In genomic region chr5:30112533-30113068, GRCm38 (mm10) we compare ENCODE assay signal across 26 mouse cellular contexts. TPM values are rescaled to one million over a fixed set of nuclear protein-coding genes. Genes with fewer than 3 reads are reported as not detected.
DNase-seq lines count a peak whose midpoint lies in the region; ATAC-seq and TF ChIP-seq lines count a peak whose summit lies in the region.
"Had no signal": no experiment of that assay in that cellular context is flagged by ENCODE, and none has a peak within 500 bp of the region (broad histone marks: within the 10 kb centered on the region; RNA-seq: fewer than 3 reads in every experiment).

No protein-coding gene starts in this region.

- H3K27ac ChIP-seq in kidney, postnatal 0 days: no peak overlapping the region
- H3K27ac ChIP-seq in midbrain, postnatal 0 days (ENCODE audit: low read depth, low read length): no peak overlapping the region
- no peak overlapping the region for H3K27ac ChIP-seq in midbrain, embryonic 15.5 days
- H3K27ac ChIP-seq in bone marrow macrophage, adult 2 months (ENCODE audit: insufficient read depth, low read depth, low read length): no peak overlapping the region
- H3K27ac ChIP-seq: forebrain, embryonic 15.5 days; lung, embryonic 15.5 days had no signal

- H3K4me3 ChIP-seq in kidney, postnatal 0 days (replicated peaks; ENCODE audit: low read depth, low read length): no peak overlapping the region
- no peak overlapping the region for H3K4me3 ChIP-seq in midbrain, postnatal 0 days (ENCODE audit: low read depth, low read length)
- H3K4me3 ChIP-seq in midbrain, embryonic 15.5 days: no peak overlapping the region
- no peak overlapping the region for H3K4me3 ChIP-seq in bone marrow macrophage, adult 2 months (ENCODE audit: insufficient read depth, low read length)
- H3K4me3 ChIP-seq: erythroblast, embryonic 14.5 days; forebrain, embryonic 15.5 days; lung, embryonic 15.5 days; myocyte had no signal

- DNase-seq in kidney, postnatal 0 days (ENCODE audit: low spot score): no peak
- DNase-seq in kidney, adult 9 months: no peak
- no peak for DNase-seq in midbrain, postnatal 0 days (ENCODE audit: low spot score)
- DNase-seq in splenic B cell, adult 2 months (ENCODE audit: low read depth, low spot score): peak; percentile 16
- no peak for DNase-seq in cerebellum, postnatal 10 days
- DNase-seq in B cell, adult 2 months: no peak
- DNase-seq: adrenal gland, adult 8-10 months; cerebellum, adult 9-11 months; gastrocnemius, postnatal 14 days; kidney, postnatal 14 days; left cerebral cortex, postnatal 4 days; retina, postnatal 1 day; spleen, adult 18-20 months; thymus, postnatal 25 days had no signal

- no peaks in the 10 kb centered on the region; the same call in 1 of the 2 replicates for H3K36me3 ChIP-seq in kidney, postnatal 0 days (ENCODE audit: insufficient read depth, low read length)
- H3K36me3 ChIP-seq in midbrain, postnatal 0 days (ENCODE audit: insufficient read depth, low read length): peaks cover 10% of the 10 kb centered on the region; the same call in 1 of the 2 replicates
- H3K36me3 ChIP-seq in midbrain, embryonic 15.5 days (replicated peaks): peaks cover 3% of the 10 kb centered on the region; the same call in 1 of the 2 replicates
- H3K36me3 ChIP-seq in splenic B cell, adult 2 months (ENCODE audit: control insufficient read depth, insufficient read depth, low read length, poor library complexity, severe bottlenecking): no peaks in the 10 kb centered on the region
- H3K36me3 ChIP-seq: lung, embryonic 15.5 days had no signal

- no peak for TF ChIP-seq POLR2A in bone marrow macrophage, adult 2 months (IDR thresholded peaks at IDR 0.05; ENCODE audit: borderline replicate concordance, low read depth, low read length)

- H3K9ac ChIP-seq in kidney, postnatal 0 days (ENCODE audit: low read depth, low read length): no peak overlapping the region
- no peak overlapping the region for H3K9ac ChIP-seq in midbrain, postnatal 0 days (replicated peaks; ENCODE audit: low read length, poor library complexity, severe bottlenecking)
- no peak overlapping the region for H3K9ac ChIP-seq in midbrain, embryonic 15.5 days
- H3K9ac ChIP-seq: forebrain, embryonic 15.5 days; lung, embryonic 15.5 days had no signal

- H3K27me3 ChIP-seq in kidney, postnatal 0 days (ENCODE audit: insufficient read depth, low read length): peaks cover 7% of the 10 kb centered on the region; the same call in 1 of the 2 replicates
- H3K27me3 ChIP-seq in midbrain, postnatal 0 days (ENCODE audit: insufficient read depth, low read length): peaks cover 3% of the 10 kb centered on the region; the same call in 1 of the 2 replicates
- H3K27me3 ChIP-seq in midbrain, embryonic 15.5 days (replicated peaks): no peaks in the 10 kb centered on the region; the same call in 1 of the 2 replicates
- no peaks in the 10 kb centered on the region for H3K27me3 ChIP-seq in splenic B cell, adult 2 months (ENCODE audit: control insufficient read depth, insufficient read depth, low read length, poor library complexity, severe bottlenecking)
- H3K27me3 ChIP-seq: forebrain, embryonic 15.5 days had no signal

- WGBS in kidney, postnatal 0 days: 88% methylated on average over 3 of the region's 3 CpGs
- 88% methylated on average over 3 of the region's 3 CpGs for WGBS in midbrain, postnatal 0 days
- WGBS in midbrain, embryonic 15.5 days: 86% methylated on average over 3 of the region's 3 CpGs

- H3K4me1 ChIP-seq in kidney, postnatal 0 days (replicated peaks; ENCODE audit: insufficient read depth, low read length): peaks cover 14% of the 10 kb centered on the region
- H3K4me1 ChIP-seq in midbrain, postnatal 0 days (ENCODE audit: insufficient read depth, low read length): peaks cover 5% of the 10 kb centered on the region
- peaks cover 45% of the 10 kb centered on the region for H3K4me1 ChIP-seq in midbrain, embryonic 15.5 days
- H3K4me1 ChIP-seq in bone marrow macrophage, adult 2 months (ENCODE audit: control insufficient read depth, insufficient read depth, low read length): no peaks in the 10 kb centered on the region

- no peak overlapping the region for H3K4me2 ChIP-seq in kidney, postnatal 0 days (ENCODE audit: low read length)
- no peak overlapping the region for H3K4me2 ChIP-seq in midbrain, postnatal 0 days (ENCODE audit: low read depth, low read length, poor library complexity, severe bottlenecking)
- no peak overlapping the region for H3K4me2 ChIP-seq in midbrain, embryonic 15.5 days
- H3K4me2 ChIP-seq: forebrain, embryonic 15.5 days; heart, embryonic 11.5 days had no signal

- TF ChIP-seq CTCF in kidney, postnatal 0 days (IDR thresholded peaks at IDR 0.05; ENCODE audit: low read depth): peak; percentile 39; the same call in 1 of the 2 replicates
- TF ChIP-seq CTCF in midbrain, postnatal 0 days (IDR thresholded peaks at IDR 0.05): peak; percentile 51
- 0 out of 2 replicates have a peak, but pooled peaks have one; percentile 24 for TF ChIP-seq CTCF in bone marrow macrophage, adult 2 months (IDR thresholded peaks at IDR 0.05; ENCODE audit: low read depth, low read length)

- H3K9me3 ChIP-seq in kidney, postnatal 0 days (replicated peaks; ENCODE audit: low read length): no peaks in the 10 kb centered on the region
- no peaks in the 10 kb centered on the region for H3K9me3 ChIP-seq in midbrain, postnatal 0 days (ENCODE audit: low read length)
- H3K9me3 ChIP-seq in midbrain, embryonic 15.5 days: no peaks in the 10 kb centered on the region
- H3K9me3 ChIP-seq: forebrain, embryonic 15.5 days; lung, embryonic 15.5 days; megakaryocyte, embryonic 14.5 days had no signal

- ATAC-seq in kidney, postnatal 0 days (replicated peaks; ENCODE audit: low FRiP score, low read depth): no peak
- no peak for ATAC-seq in midbrain, postnatal 0 days (ENCODE audit: low FRiP score)
- ATAC-seq in midbrain, embryonic 15.5 days (replicated peaks): no peak
- ATAC-seq: forebrain, embryonic 15.5 days had no signal

RNA-seq across cellular contexts. Expression of gene 3110082J24Rik, which starts 6.7 kb away (rescaled TPM):
- not detected in 2 replicates for polyA plus RNA-seq in kidney, postnatal 0 days (2015; fragmentation: Nextera tagmentation; extraction: Ambion mirVana)
- 3.3 and 4.3 TPM in 2 replicates for total RNA-seq in midbrain, postnatal 0 days (2014; rRNA removed)
- 2.6 and 3.8 TPM in 2 replicates for polyA plus RNA-seq in midbrain, postnatal 0 days (2015; fragmentation: Nextera tagmentation; extraction: Ambion mirVana)
- polyA plus RNA-seq in midbrain, embryonic 15.5 days (2015; fragmentation: Nextera tagmentation; extraction: Ambion mirVana): 3.1 and 3.9 TPM in 2 replicates
- polyA plus RNA-seq in bone marrow macrophage, adult 2 months (2012; ENCODE audit: insufficient read depth, insufficient read length, missing spikeins): not detected in 2 replicates
- total RNA-seq: adrenal gland, adult 8-10 months; ES-E14; gastrocnemius, postnatal 14 days; heart, postnatal 25 days; neutrophil, adult 5-6 weeks had no signal
- polyA plus RNA-seq: erythroblast, embryonic 14.5 days; heart, embryonic 11.5 days; lung, embryonic 15.5 days; stomach, embryonic 16.5 days had no signal

RNA-seq across cellular contexts. Expression of gene Garem2, which starts 7.6 kb away (rescaled TPM):
- polyA plus RNA-seq in kidney, postnatal 0 days (2015; fragmentation: Nextera tagmentation; extraction: Ambion mirVana): 0.33 and 0.36 TPM in 2 replicates
- total RNA-seq in midbrain, postnatal 0 days (2014; rRNA removed): 18.1 and 20.6 TPM in 2 replicates
- polyA plus RNA-seq in midbrain, postnatal 0 days (2015; fragmentation: Nextera tagmentation; extraction: Ambion mirVana): 8.9 and 9.9 TPM in 2 replicates
- polyA plus RNA-seq in midbrain, embryonic 15.5 days (2015; fragmentation: Nextera tagmentation; extraction: Ambion mirVana): 10.4 and 13.6 TPM in 2 replicates
- polyA plus RNA-seq in bone marrow macrophage, adult 2 months (2012; ENCODE audit: insufficient read depth, insufficient read length, missing spikeins): not detected in 2 replicates
- total RNA-seq: neutrophil, adult 5-6 weeks had no signal
- polyA plus RNA-seq: erythroblast, embryonic 14.5 days had no signal

RNA-seq across cellular contexts. Expression of gene Tyms, which starts 39.2 kb away (rescaled TPM):
- polyA plus RNA-seq in kidney, postnatal 0 days (2015; fragmentation: Nextera tagmentation; extraction: Ambion mirVana): 137 and 160 TPM in 2 replicates
- 9.1 and 11.3 TPM in 2 replicates for total RNA-seq in midbrain, postnatal 0 days (2014; rRNA removed)
- polyA plus RNA-seq in midbrain, postnatal 0 days (2015; fragmentation: Nextera tagmentation; extraction: Ambion mirVana): 17.8 and 21.2 TPM in 2 replicates
- polyA plus RNA-seq in midbrain, embryonic 15.5 days (2015; fragmentation: Nextera tagmentation; extraction: Ambion mirVana): 37.8 and 45.6 TPM in 2 replicates
- 27.9 and 29.1 TPM in 2 replicates for polyA plus RNA-seq in bone marrow macrophage, adult 2 months (2012; ENCODE audit: insufficient read depth, insufficient read length, missing spikeins)

RNA-seq across cellular contexts. Expression of gene Hadha, which starts 42.4 kb away (rescaled TPM):
- polyA plus RNA-seq in kidney, postnatal 0 days (2015; fragmentation: Nextera tagmentation; extraction: Ambion mirVana): 171 and 193 TPM in 2 replicates
- total RNA-seq in midbrain, postnatal 0 days (2014; rRNA removed): 42.3 and 54.1 TPM in 2 replicates
- polyA plus RNA-seq in midbrain, postnatal 0 days (2015; fragmentation: Nextera tagmentation; extraction: Ambion mirVana): 58.7 and 59.8 TPM in 2 replicates
- polyA plus RNA-seq in midbrain, embryonic 15.5 days (2015; fragmentation: Nextera tagmentation; extraction: Ambion mirVana): 69.3 and 69.9 TPM in 2 replicates
- 114 and 117 TPM in 2 replicates for polyA plus RNA-seq in bone marrow macrophage, adult 2 months (2012; ENCODE audit: insufficient read depth, insufficient read length, missing spikeins)

RNA-seq across cellular contexts. Expression of gene Hadhb, which starts 42.4 kb away (rescaled TPM):
- 215 and 229 TPM in 2 replicates for polyA plus RNA-seq in kidney, postnatal 0 days (2015; fragmentation: Nextera tagmentation; extraction: Ambion mirVana)
- total RNA-seq in midbrain, postnatal 0 days (2014; rRNA removed): 49.9 and 56.8 TPM in 2 replicates
- polyA plus RNA-seq in midbrain, postnatal 0 days (2015; fragmentation: Nextera tagmentation; extraction: Ambion mirVana): 41.1 and 47.0 TPM in 2 replicates
- 49.6 and 55.7 TPM in 2 replicates for polyA plus RNA-seq in midbrain, embryonic 15.5 days (2015; fragmentation: Nextera tagmentation; extraction: Ambion mirVana)
- 67.2 and 75.0 TPM in 2 replicates for polyA plus RNA-seq in bone marrow macrophage, adult 2 months (2012; ENCODE audit: insufficient read depth, insufficient read length, missing spikeins)
